Mouse (Mus musculus) spleen, adult 2 months (tissue): ENCODE measurements around the gene Olfr97.

Source experiments
- CTCF ChIP-seq: fragments of 200-500 bp; IDR thresholded peaks from 2 replicates; pipeline ENCODE4 v1.5.1; 2011; ENCODE audit warnings: mild to moderate bottlenecking, inconsistent platforms; ENCODE audit not compliant: insufficient read depth, insufficient read length, insufficient replicate concordance; ENCODE audit errors: extremely low read depth
- POLR2A ChIP-seq: fragments of 200-500 bp; IDR thresholded peaks from 2 replicates; pipeline ENCODE4 v1.6.1; 2011; ENCODE audit warnings: low read depth, low read length, inconsistent platforms

DNA sequence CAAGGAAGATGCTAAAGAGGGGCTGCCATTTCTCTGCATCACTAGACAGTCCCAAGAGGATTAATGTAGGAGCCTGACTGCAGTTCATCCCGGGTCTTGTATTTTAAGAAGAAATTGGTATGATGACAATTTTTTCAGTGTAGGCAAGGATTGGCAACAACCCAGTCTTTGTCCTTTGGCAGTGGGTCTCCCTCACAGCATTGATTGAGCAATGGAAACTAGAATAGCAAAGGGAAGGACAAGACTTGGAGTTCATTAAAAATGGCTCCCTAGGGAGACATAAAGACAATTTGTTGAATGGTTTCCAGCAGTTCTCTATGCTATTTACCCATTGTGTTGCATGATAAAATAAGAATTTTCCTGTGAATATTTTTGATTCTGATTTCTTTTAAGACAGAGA, 43.2 kb upstream of the Olfr97 start:
- TF ChIP-seq CTCF, result no peak
- no peak for TF ChIP-seq POLR2A
